Mouse (Mus musculus) layer of hippocampus, adult 2 months (tissue): ENCODE results near the gene Depdc1b. TPM values are rescaled to one million over a fixed set of nuclear protein-coding genes. Genes with fewer than 3 reads are reported as not detected.

Experiments
- DNase-seq, 2 experiments: peaks; one replicate each; pipeline ENCODE4 v3.0.0; 2022; ENCODE audit warnings: low spot score in 2 of 2
- H3K27ac ChIP-seq: fragments of 200-600 bp; 2 replicates; pipeline ENCODE4 v1.8.1; 2022
- H3K4me3 ChIP-seq: fragments of 200-600 bp; 2 replicates; pipeline ENCODE4 v1.8.1; 2022; ENCODE audit warnings: mild to moderate bottlenecking
- CTCF ChIP-seq: fragments of 200-600 bp; conservative IDR thresholded peaks from 2 replicates; pipeline ENCODE4 v1.8.1; 2022; ENCODE audit warnings: antibody characterized with exemption, mild to moderate bottlenecking, moderate library complexity
- total RNA-seq, 2 experiments: library from RNA; stranded (reverse); gene quantifications; 2 replicates each; pipeline ENCODE4 v1.2.3; 2021

Gene Depdc1b
- total RNA-seq, 2 experiments from 2014 or later: 0.33 to 0.34 TPM

DNA sequence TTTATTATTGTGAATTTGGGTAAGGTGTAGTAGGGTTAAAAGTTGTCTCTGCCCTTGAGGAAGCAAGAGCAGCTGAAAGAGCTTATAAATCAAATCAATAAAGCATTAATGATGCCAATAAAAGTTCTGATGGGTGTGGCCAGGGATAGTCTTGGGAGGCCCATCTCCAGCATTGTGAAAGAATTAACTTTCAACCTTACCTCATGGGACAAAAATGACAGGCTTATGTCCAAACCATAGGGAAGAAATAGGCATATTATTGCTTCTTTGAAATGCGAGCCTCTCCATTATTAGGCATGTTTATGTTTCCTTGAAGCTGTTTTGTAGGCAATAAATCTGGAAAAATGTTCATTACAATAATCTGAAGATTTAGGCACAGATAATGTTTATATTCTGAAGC lies 122.9 kb downstream of the Depdc1b start:
- no peak for DNase-seq
- no peak overlapping the region for H3K27ac ChIP-seq
- H3K4me3 ChIP-seq: no peak overlapping the region
- no peak for TF ChIP-seq CTCF

DNA sequence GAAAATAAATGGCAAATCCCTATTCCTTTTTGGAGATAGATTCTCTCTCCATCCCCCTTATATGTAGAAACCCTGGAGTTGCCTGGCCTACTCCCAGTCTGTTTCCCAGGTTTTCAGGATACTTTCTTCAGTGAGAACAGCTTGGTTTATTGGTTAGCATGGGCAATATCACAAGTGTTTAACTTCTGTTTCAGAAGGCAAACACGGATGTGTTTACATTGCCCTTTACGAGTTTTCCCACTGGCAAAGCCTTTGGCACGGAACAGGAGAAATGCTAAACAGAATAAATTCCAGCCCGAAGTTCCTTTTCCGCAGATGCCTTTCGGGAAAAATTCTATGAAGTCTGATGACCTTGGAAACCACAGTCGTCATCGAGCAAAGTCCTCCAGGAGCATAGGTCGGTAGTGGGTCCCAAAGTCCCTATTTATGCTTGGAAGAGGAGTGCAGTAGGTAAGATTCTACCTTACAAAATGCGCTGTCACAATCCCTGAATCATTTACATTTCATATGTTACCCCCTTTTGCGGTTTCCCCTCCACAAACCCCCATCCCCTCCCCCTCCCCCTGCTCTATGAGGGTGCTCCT lies 132.3 kb downstream of the Depdc1b start:
- TF ChIP-seq CTCF: no peak
- DNase-seq: no peak
- no peak overlapping the region for H3K27ac ChIP-seq
- no peak overlapping the region for H3K4me3 ChIP-seq

DNA sequence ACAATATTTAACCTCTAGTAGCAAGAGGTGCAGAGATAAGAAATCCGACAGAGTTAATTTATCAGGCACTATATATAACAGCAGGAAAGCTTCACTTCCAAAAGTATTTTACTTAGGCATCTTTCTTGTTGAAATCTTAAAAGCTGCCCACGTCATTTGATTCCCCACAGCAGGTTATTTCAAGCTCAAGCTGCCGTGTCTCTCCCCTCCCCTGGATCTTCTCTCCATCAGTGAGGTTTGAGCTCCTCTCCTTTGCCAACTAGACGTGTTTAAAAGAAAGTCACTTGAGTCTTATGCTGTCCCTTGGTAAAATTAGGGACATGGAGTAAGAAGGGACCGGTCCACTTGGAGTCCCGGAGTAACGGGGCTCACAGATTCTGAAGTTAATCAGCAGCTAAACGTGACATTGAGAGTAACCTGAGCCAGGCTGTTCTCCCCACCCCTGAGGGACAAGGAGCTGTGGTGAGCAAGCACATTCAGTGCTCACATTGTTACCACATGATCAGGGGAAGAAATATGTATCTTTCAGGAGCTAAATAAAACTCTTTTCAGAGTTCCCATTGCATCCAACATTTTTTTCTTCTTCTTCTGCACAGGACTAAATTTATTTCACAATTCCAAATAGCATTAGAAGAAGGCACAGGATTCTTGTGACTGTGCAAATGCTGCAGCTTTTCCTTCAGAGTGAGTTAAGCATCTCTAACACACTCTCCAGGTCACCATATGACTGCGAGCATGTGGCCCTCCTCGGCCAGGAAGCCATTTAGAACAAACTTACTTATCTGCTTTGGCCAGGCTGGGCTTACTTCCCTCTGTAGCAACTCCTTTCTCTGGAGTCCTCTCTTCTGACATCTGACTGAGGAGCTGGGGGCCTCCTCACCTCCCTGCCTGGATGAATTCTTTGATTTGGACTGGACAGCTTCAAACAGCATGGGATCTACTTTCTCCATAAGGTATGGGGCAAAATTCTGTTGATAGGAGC lies 133.3 kb downstream of the Depdc1b start, which contains the start of gene Pde4d:
Gene Pde4d (plus strand): TSS at position 833 of the 982 bp plus-strand sequence.
- no peak within 1 kb of the TSS for H3K27ac ChIP-seq
- TF ChIP-seq CTCF: no peak
- DNase-seq: no peak
- no peak within 1 kb of the TSS for H3K4me3 ChIP-seq

DNA sequence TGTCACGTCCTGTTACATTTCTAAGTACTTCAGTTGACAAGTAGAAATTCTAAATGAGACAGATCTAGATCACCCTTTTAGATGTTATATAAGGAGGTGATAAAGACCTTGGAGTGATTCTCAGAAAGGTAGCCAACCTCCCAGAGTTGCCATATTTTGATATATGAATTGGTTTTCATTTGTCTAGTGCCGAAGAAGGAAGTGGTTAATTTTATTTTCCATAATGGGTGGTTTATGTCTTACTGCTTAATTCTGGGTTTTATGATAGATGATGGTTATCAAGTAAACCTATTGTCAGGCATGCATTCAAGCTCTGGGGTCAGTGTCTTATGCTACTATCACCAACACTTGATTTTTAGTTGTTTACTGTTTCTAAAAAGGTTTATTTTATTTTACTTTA lies 135.0 kb downstream of the Depdc1b start:
- no peak for TF ChIP-seq CTCF
- H3K27ac ChIP-seq: no peak overlapping the region
- DNase-seq: no peak

DNA sequence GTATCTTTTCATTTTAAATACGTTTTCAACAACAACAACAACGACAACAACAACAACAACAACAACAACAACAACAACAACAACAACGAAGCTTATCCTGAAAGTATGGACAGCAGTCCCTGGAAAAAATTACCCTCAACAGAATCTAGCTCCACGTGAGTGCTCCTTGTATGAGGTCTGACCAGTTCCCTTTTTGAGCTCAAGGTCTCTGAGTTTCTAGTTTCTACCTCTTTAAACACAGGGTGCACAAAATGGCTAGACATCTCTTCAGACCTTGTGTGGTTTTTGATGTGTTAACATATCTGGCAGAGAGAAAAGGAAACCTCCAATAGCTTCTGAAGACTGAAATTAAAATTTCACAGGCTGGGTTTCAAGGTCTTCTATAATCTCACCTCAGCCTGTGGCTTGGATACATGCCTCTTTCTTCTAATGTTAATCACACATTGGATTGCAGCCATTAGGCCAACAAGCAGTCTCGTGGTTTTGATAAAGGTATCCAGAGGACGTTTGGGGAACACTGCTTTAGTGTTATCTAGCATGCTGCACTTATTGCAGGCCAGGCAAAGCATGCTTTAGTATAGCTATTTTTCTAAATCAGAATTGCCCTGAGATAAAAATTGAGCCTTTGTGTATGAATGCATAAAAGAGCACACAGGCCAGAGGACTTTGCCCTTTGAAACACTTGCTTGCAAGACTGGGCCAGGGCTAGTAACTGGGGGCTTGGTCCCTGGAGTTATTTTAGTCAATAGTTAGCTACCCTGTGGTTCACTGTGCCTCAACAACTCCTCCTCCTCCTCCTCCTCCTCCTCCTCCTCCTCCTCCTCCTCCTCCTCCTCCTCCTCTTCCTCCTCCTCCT lies 137.2 kb downstream of the Depdc1b start:
- H3K27ac ChIP-seq: no peak overlapping the region
- DNase-seq: no peak
- no peak for TF ChIP-seq CTCF
- H3K4me3 ChIP-seq: no peak overlapping the region

More for the DNA sequence above, 135.0 kb downstream of the Depdc1b start:
- no peak overlapping the region for H3K4me3 ChIP-seq

Other genes with a start within 250 kb of the Depdc1b start
- 10 to 100 TPM; 21.5 to 24.2 TPM for gene Ndufaf2, start 157.7 kb upstream of the Depdc1b start, total RNA-seq
- 10 to 100 TPM; 17.1 to 18.3 TPM for gene Ercc8, start 157.6 kb upstream of the Depdc1b start, total RNA-seq
- 1 to 10 TPM; 5.1 to 5.8 TPM for gene Elovl7, start 101.9 kb upstream of the Depdc1b start, total RNA-seq
- 10 to 100 TPM; 72.2 to 73.8 TPM for gene Pde4d, start 133.6 kb downstream of the Depdc1b start, total RNA-seq